Mouse (Mus musculus): Measurements from ENCODE around the gene As3mt. TPM values are rescaled to one million over a fixed set of nuclear protein-coding genes. Genes with fewer than 3 reads are reported as not detected.

As3mt gene
- total and polyA plus RNA-seq, 3 experiments, result 30.7 to 52.1 (median 43.3) TPM

DNA sequence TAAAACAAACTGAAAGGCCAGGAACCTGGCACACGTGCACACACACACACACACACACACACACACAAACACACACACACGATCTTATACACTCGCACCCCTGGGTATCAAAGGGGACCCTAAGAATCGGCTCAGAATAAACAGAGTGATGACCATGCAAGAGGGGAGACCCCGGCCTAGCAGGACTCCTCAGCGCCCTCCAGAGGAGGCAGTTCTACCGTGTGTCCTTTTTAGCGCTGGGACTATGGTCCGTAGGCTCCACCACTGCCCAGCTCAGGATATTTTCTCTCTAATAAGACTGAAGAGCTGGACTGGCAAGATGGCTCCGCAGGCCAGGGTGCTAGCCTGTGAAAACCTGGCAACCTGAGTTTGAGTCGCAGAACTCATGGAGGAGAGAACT lies 17.2 kb downstream of the As3mt start:
- dilution Hi-C loops (cut with MboI; ENCODE audit: extremely low pct_ligation_motif_present, extremely low pct_unique_long_range_greater_than_20kb, low sequenced_read_pairs) (no loop called here), in situ Hi-C loops (cut with MboI; ENCODE audit: low pct_ligation_motif_present, low pct_unique_long_range_greater_than_20kb, low sequenced_read_pairs) (no loop called here)
- Histone ChIP-seq H3K27me3 (replicated peaks) (no peaks in the 10 kb centered on the region), H3K27ac (ENCODE audit: insufficient read depth, low read depth) (no peak overlapping the region), H3K36me3 (replicated peaks in 1 of 2; ENCODE audit: control insufficient read depth in 1 of 2, insufficient read depth in 1 of 2, low read length in 1 of 2) (peaks cover 31 to 78% of the 10 kb centered on the region in 2 experiments), H3K4me3 (replicated peaks in 1 of 3; ENCODE audit: low read depth in 2 of 3, low read length in 2 of 3, poor library complexity in 1 of 3) (no peak overlapping the region), H3K4me1 (ENCODE audit: control insufficient read depth in 1 of 2, insufficient read depth in 2 of 2) (no peaks in the 10 kb centered on the region), H3K4me2 (ENCODE audit: insufficient read depth, low read depth, poor library complexity, severe bottlenecking) (no peak overlapping the region), H3K79me2 (replicated peaks; ENCODE audit: control insufficient read depth, extremely low read depth, insufficient read depth, poor library complexity, severe bottlenecking) (no peaks in the 10 kb centered on the region), H3K9ac (ENCODE audit: insufficient read depth, low read depth) (no peak overlapping the region), H3K9me3 (replicated peaks; ENCODE audit: low read length) (peaks cover 3% of the 10 kb centered on the region)
- TF ChIP-seq ZKSCAN1 (IDR thresholded peaks at IDR 0.05; ENCODE audit: borderline replicate concordance, low read depth, low read length), result no peak
- no peak for TF ChIP-seq MAFK (IDR thresholded peaks at IDR 0.05; ENCODE audit: insufficient replicate concordance, low read length)
- TF ChIP-seq JUND (conservative IDR thresholded peaks at IDR 0.05; ENCODE audit: low read depth, low read length), result no peak
- no peak for TF ChIP-seq NELFE (IDR thresholded peaks at IDR 0.05; ENCODE audit: low read depth, low read length)
- TF ChIP-seq RCOR1 (conservative IDR thresholded peaks at IDR 0.05; ENCODE audit: low read depth, low read length), result no peak
- TF ChIP-seq USF2 (conservative IDR thresholded peaks at IDR 0.05; ENCODE audit: low read depth, low read length), result no peak
- no peak for TF ChIP-seq CHD1 (IDR thresholded peaks at IDR 0.05; ENCODE audit: low read depth, low read length)
- TF ChIP-seq CHD2 (IDR thresholded peaks at IDR 0.05; ENCODE audit: low read length), result no peak
- TF ChIP-seq PAX5 (IDR thresholded peaks at IDR 0.05; ENCODE audit: low read length), result no peak
- no peak for TF ChIP-seq E2F4 (IDR thresholded peaks at IDR 0.05; ENCODE audit: insufficient replicate concordance, low read depth, low read length)
- TF ChIP-seq CTCF (conservative IDR thresholded peaks at IDR 0.05 in 1 of 2, IDR thresholded peaks at IDR 0.05 in 1 of 2; ENCODE audit: low read depth in 2 of 2, low read length in 2 of 2), result no peak
- TF ChIP-seq NRF1 (IDR thresholded peaks at IDR 0.05; ENCODE audit: low read depth, low read length), result no peak
- no peak for DNase-seq (ENCODE audit: extremely low read depth)

DNA sequence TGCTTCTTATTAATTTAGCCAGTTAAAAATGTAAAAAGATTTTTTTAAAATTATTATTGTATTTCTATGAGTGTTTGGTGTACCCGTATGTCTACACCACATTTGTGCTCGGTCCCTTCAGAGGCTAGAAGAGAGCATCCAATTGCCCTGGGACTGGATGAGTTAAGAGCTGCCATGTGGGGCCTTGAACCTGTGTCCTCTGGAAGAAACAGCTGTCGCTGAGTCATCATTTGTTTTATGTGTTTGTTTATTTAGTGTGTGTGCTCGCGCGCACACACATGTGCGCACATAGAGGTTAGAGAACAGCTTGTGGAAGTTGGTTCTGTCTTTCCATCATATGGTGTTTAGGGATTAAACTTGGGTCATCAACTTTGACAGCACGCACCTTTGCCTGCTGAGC lies 18.9 kb downstream of the As3mt start:
- no peaks in the 10 kb centered on the region for H3K27me3 ChIP-seq (replicated peaks)
- H3K9me3 ChIP-seq (replicated peaks; ENCODE audit: low read length), result peaks cover 3% of the 10 kb centered on the region
- TF ChIP-seq POLR2AphosphoS2 (IDR thresholded peaks at IDR 0.05; ENCODE audit: low read depth, low read length) (no peak), JUND (conservative IDR thresholded peaks at IDR 0.05; ENCODE audit: low read depth, low read length) (no peak), JUN (IDR thresholded peaks at IDR 0.05; ENCODE audit: insufficient read depth, low read depth, low read length) (no peak), MEF2A (IDR thresholded peaks at IDR 0.05; ENCODE audit: borderline replicate concordance, low read depth, low read length) (no peak), MYC (IDR thresholded peaks at IDR 0.05; ENCODE audit: low read depth, low read length) (no peak), RCOR1 (conservative IDR thresholded peaks at IDR 0.05; ENCODE audit: low read depth, low read length) (no peak), MAFK (IDR thresholded peaks at IDR 0.05; ENCODE audit: insufficient replicate concordance, low read length) (no peak)
- no peaks in the 10 kb centered on the region for H3K79me2 ChIP-seq (replicated peaks; ENCODE audit: control insufficient read depth, extremely low read depth, insufficient read depth, poor library complexity, severe bottlenecking)
- no peak for DNase-seq (ENCODE audit: extremely low read depth)
- no peaks in the 10 kb centered on the region for H3K4me1 ChIP-seq (ENCODE audit: control insufficient read depth in 1 of 2, insufficient read depth in 2 of 2)
- peaks cover 24 to 71% of the 10 kb centered on the region in 2 experiments for H3K36me3 ChIP-seq (replicated peaks in 1 of 2; ENCODE audit: control insufficient read depth in 1 of 2, insufficient read depth in 1 of 2, low read length in 1 of 2)
- H3K4me3 ChIP-seq (replicated peaks in 1 of 3; ENCODE audit: low read depth in 2 of 3, low read length in 2 of 3, poor library complexity in 1 of 3), result no peak overlapping the region
- no peak overlapping the region for H3K27ac ChIP-seq (ENCODE audit: insufficient read depth, low read depth)
- dilution Hi-C loops (cut with MboI; ENCODE audit: extremely low pct_ligation_motif_present, extremely low pct_unique_long_range_greater_than_20kb, low sequenced_read_pairs), result no loop called here
- no peak overlapping the region for H3K4me2 ChIP-seq (ENCODE audit: insufficient read depth, low read depth, poor library complexity, severe bottlenecking)
- in situ Hi-C loops (cut with MboI; ENCODE audit: low pct_ligation_motif_present, low pct_unique_long_range_greater_than_20kb, low sequenced_read_pairs), result no loop called here
- H3K9ac ChIP-seq (ENCODE audit: insufficient read depth, low read depth), result no peak overlapping the region
